Mouse (Mus musculus) MEL (cell line): ENCODE results near the gene Krtcap3.

Experiments
- CTCF ChIP-seq, 3 experiments: IDR thresholded peaks in 2 of 3; conservative IDR thresholded peaks in 1 of 3; 2 replicates each; pipeline ENCODE4 v1.5.1; 2011 to 2012; ENCODE audit warnings: low read length in 3 of 3, low read depth in 2 of 3, mild to moderate bottlenecking in 2 of 3, improper control_type of control experiment in 1 of 3, inconsistent platforms in 1 of 3, mixed read lengths in 1 of 3, moderate library complexity in 1 of 3; ENCODE audit not compliant: control insufficient read depth in 1 of 3, insufficient read depth in 1 of 3, poor library complexity in 1 of 3, severe bottlenecking in 1 of 3
- POLR2A ChIP-seq, 2 experiments: IDR thresholded peaks; 2 replicates each; pipeline ENCODE4 v1.6.1; 2011 to 2012; ENCODE audit warnings: low read length in 2 of 2, mild to moderate bottlenecking in 2 of 2, control low read depth in 1 of 2, improper control_type of control experiment in 1 of 2, low read depth in 1 of 2, moderate library complexity in 1 of 2; ENCODE audit not compliant: control insufficient read depth in 1 of 2, insufficient read depth in 1 of 2, poor library complexity in 1 of 2

DNA sequence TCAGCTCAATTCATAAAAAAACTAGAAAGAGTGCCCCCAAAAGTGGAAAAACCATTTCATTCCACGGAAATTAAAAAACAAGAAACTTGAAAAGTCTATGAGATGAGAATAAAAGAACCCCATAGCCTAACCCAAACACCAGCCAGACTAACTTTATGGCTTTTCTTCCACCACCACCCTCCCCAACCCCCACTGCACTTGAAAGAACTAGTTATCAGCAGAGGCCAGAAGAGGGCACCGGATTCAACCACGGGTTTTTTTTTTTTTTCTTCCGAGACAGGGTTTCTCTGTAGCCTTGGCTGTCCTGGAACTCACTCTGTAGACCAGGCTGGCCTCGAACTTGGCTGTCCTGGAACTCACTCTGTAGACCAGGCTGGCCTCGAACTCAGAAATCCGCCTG, 33.2 kb upstream of the Krtcap3 start:
- TF ChIP-seq POLR2A (IDR thresholded peaks at IDR 0.05; ENCODE audit: control insufficient read depth in 1 of 2, insufficient read depth in 1 of 2, low read depth in 1 of 2, low read length in 2 of 2, poor library complexity in 1 of 2) (no peak; a peak in 1 of 4 replicates), CTCF (IDR thresholded peaks at IDR 0.05 in 2 of 3, conservative IDR thresholded peaks at IDR 0.05 in 1 of 3; ENCODE audit: control insufficient read depth in 1 of 3, insufficient read depth in 1 of 3, low read depth in 2 of 3, low read length in 3 of 3, poor library complexity in 1 of 3, severe bottlenecking in 1 of 3) (peak in 1 of 3 experiments; percentile 37; a peak in 2 of 6 replicates)
